Mouse (Mus musculus) thymus, postnatal 4 days (tissue): ENCODE data around the gene Pi4ka.

ENCODE experiments used
- DNase-seq: peaks from one replicate; pipeline ENCODE4 v3.0.0; 2021

The Pi4ka gene

GRCm38 (mm10) chr16:17271124-17271523, 135.0 kb downstream of the Pi4ka start:
- DNase-seq = peak; percentile 67

GRCm38 (mm10) chr16:17269872-17270271, 136.2 kb downstream of the Pi4ka start:
- no peak for DNase-seq

- DNase-seq = no peak
Observed at GRCm38 (mm10) chr16:17267937-17268336, 138.2 kb downstream of the Pi4ka start.

- DNase-seq = no peak
Observed at GRCm38 (mm10) chr16:17266113-17266512, 140.0 kb downstream of the Pi4ka start.

GRCm38 (mm10) chr16:17261341-17261740, 144.8 kb downstream of the Pi4ka start:
- DNase-seq = no peak

- DNase-seq = no peak
Observed at GRCm38 (mm10) chr16:17258917-17259316, 147.2 kb downstream of the Pi4ka start.

GRCm38 (mm10) chr16:17257359-17257821, 148.7 kb downstream of the Pi4ka start:
- DNase-seq = no peak

- DNase-seq = no peak
Observed at GRCm38 (mm10) chr16:17255270-17255669, 150.8 kb downstream of the Pi4ka start.

GRCm38 (mm10) chr16:17254005-17254597, 152.0 kb downstream of the Pi4ka start:
- DNase-seq = no peak

GRCm38 (mm10) chr16:17252841-17253240, 153.3 kb downstream of the Pi4ka start:
- no peak for DNase-seq

- DNase-seq = no peak
Observed at GRCm38 (mm10) chr16:17252086-17252726, 153.9 kb downstream of the Pi4ka start.

GRCm38 (mm10) chr16:17251539-17251938, 154.6 kb downstream of the Pi4ka start:
- DNase-seq = no peak

GRCm38 (mm10) chr16:17249135-17249534, 157.0 kb downstream of the Pi4ka start:
- DNase-seq = no peak

GRCm38 (mm10) chr16:17247727-17248126, 158.4 kb downstream of the Pi4ka start:
- no peak for DNase-seq

GRCm38 (mm10) chr16:17244996-17245395, 161.1 kb downstream of the Pi4ka start:
- DNase-seq = no peak

- DNase-seq = no peak
Observed at GRCm38 (mm10) chr16:17243731-17244130, 162.4 kb downstream of the Pi4ka start.

GRCm38 (mm10) chr16:17239409-17239808, 166.7 kb downstream of the Pi4ka start:
- no peak for DNase-seq

GRCm38 (mm10) chr16:17237634-17238033, 168.5 kb downstream of the Pi4ka start:
- no peak for DNase-seq

- no peak for DNase-seq
Observed at GRCm38 (mm10) chr16:17234916-17235665, 171.0 kb downstream of the Pi4ka start.

GRCm38 (mm10) chr16:17234499-17234895, 171.6 kb downstream of the Pi4ka start:
- peak; percentile 65 for DNase-seq

- DNase-seq = peak; percentile 73
Observed at GRCm38 (mm10) chr16:17233702-17234498, 172.2 kb downstream of the Pi4ka start.

GRCm38 (mm10) chr16:17232794-17233701, 173.1 kb downstream of the Pi4ka start, which contains the start of gene Hic2:
Hic2 (plus strand) TSS chr16:17233572.
- DNase-seq = peak; percentile 90
